In the genomic region with DNA sequence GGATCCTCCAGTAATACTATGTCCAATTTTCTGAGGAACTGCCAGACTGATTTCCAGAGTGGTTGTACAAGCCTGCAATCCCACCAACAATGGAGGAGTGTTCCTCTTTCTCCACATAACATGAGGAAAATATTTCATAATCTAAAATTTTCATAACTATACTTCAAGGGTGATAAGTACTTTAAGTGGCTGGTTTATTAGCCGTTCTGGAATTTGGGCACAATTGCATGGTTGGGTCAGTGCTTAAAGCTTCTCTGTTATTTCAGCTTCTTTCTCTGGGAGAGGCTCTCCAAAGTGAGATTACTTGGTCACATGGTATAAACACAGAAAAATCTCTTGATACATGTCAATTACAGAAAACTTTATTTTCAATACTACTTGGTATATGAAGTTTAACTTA, we compare ENCODE assay signal across 29 mouse cellular contexts.
"Had no signal": no experiment of that assay in that cellular context is flagged by ENCODE, and none has a peak within 500 bp of the region (broad histone marks: within the 10 kb centered on the region; RNA-seq: fewer than 3 reads in every experiment).

No protein-coding gene starts in this region.

- ATAC-seq: forebrain, embryonic 13.5 days; forebrain, embryonic 14.5 days; forebrain, embryonic 15.5 days; forebrain, embryonic 16.5 days; forebrain, postnatal 0 days had no signal

- H3K4me2 ChIP-seq: embryonic facial prominence, embryonic 12.5 days; embryonic facial prominence, embryonic 13.5 days; embryonic facial prominence, embryonic 15.5 days; forebrain, embryonic 12.5 days; forebrain, embryonic 13.5 days; forebrain, embryonic 15.5 days had no signal

- H3K4me1 ChIP-seq: embryonic facial prominence, embryonic 10.5 days; embryonic facial prominence, embryonic 12.5 days; embryonic facial prominence, embryonic 13.5 days; embryonic facial prominence, embryonic 15.5 days; forebrain, embryonic 10.5 days; forebrain, embryonic 12.5 days; forebrain, embryonic 13.5 days; forebrain, embryonic 15.5 days had no signal

- H3K9me3 ChIP-seq: embryonic facial prominence, embryonic 10.5 days; embryonic facial prominence, embryonic 12.5 days; embryonic facial prominence, embryonic 13.5 days; embryonic facial prominence, embryonic 15.5 days; forebrain, embryonic 10.5 days; forebrain, embryonic 12.5 days; forebrain, embryonic 13.5 days; forebrain, embryonic 15.5 days had no signal

- H3K27ac ChIP-seq: embryonic facial prominence, embryonic 10.5 days; embryonic facial prominence, embryonic 12.5 days; embryonic facial prominence, embryonic 13.5 days; embryonic facial prominence, embryonic 15.5 days; forebrain, embryonic 10.5 days; forebrain, embryonic 12.5 days; forebrain, embryonic 13.5 days; forebrain, embryonic 15.5 days; gastrocnemius, adult 2 months; heart, adult 2 months had no signal

- H3K27me3 ChIP-seq: embryonic facial prominence, embryonic 12.5 days; embryonic facial prominence, embryonic 13.5 days; embryonic facial prominence, embryonic 15.5 days; forebrain, embryonic 12.5 days; forebrain, embryonic 13.5 days; forebrain, embryonic 15.5 days had no signal

- H3K9ac ChIP-seq: embryonic facial prominence, embryonic 12.5 days; embryonic facial prominence, embryonic 13.5 days; embryonic facial prominence, embryonic 15.5 days; forebrain, embryonic 12.5 days; forebrain, embryonic 13.5 days; forebrain, embryonic 15.5 days; forebrain, postnatal 0 days had no signal

- H3K4me3 ChIP-seq: embryonic facial prominence, embryonic 10.5 days; embryonic facial prominence, embryonic 12.5 days; embryonic facial prominence, embryonic 13.5 days; embryonic facial prominence, embryonic 15.5 days; erythroblast, embryonic 14.5 days; forebrain, embryonic 10.5 days; forebrain, embryonic 12.5 days; forebrain, embryonic 13.5 days; forebrain, embryonic 15.5 days; gastrocnemius, adult 2 months; heart, adult 2 months had no signal

- DNase-seq: cerebellum, adult 2 months; cerebellum, adult 8-10 months; cerebellum, adult 9-10 months; cerebellum, adult 9-11 months; cerebellum, postnatal 10 days; cerebellum, postnatal 14 days; cerebellum, postnatal 25 days; cerebellum, postnatal 36 days; embryo, embryonic 11 days; forebrain, postnatal 0 days; gastrocnemius, adult 2 months; gastrocnemius, postnatal 10 days; gastrocnemius, postnatal 14 days; gastrocnemius, postnatal 25 days; gastrocnemius, postnatal 36 days; heart, adult 11 months; heart, adult 18-20 months; heart, adult 2 months had no signal

- H3K36me3 ChIP-seq: embryonic facial prominence, embryonic 10.5 days; embryonic facial prominence, embryonic 12.5 days; embryonic facial prominence, embryonic 13.5 days; embryonic facial prominence, embryonic 15.5 days; forebrain, embryonic 10.5 days; forebrain, embryonic 12.5 days; forebrain, embryonic 15.5 days had no signal
